Mouse (Mus musculus): Measurements from ENCODE around the gene Sag. TPM values are rescaled to one million over a fixed set of nuclear protein-coding genes. Genes with fewer than 3 reads are reported as not detected.

Sag gene
- polyA plus RNA-seq, 1 experiment: not detected

DNA sequence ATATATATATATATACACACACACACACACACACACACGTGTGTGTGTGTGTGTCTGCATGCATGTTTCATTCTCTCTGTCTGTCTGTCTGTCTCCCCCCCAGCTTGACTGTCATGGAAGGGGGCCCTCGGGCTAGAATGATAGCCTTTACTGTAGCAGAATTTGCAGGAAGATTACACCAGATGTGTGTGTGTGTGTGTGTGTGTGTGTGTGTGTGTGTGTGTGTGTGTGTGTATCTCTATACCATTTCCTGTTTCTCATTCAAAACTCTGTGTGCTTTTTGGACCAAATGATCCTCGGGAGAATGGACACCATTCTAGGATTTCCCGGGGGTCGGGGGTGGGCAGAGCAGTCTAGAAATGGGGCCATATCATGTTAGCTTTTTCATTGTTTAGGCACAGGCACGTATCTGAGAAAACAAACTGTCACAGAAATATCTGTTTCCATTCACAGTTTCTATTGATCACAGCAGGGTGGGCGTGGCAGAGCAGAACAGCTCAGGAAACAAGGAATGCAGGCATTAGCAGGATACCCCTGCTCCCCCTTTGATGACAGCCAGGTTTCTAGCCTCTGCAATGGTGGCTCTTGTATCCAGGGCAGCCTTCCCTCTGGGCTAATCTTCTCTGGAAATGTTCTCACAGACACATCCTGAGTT is 25.6 kb downstream of the Sag start:
- no peak for TF ChIP-seq TAL1 (IDR thresholded peaks at IDR 0.05; ENCODE audit: low read length)
- no peak for TF ChIP-seq GATA1 (IDR thresholded peaks at IDR 0.05; ENCODE audit: low read length)
- peaks cover 4% of the 10 kb centered on the region for H3K9me3 ChIP-seq (ENCODE audit: control insufficient read depth, low read length)
- no peaks in the 10 kb centered on the region for H3K27me3 ChIP-seq (ENCODE audit: control insufficient read depth)
- H3K4me3 ChIP-seq (replicated peaks): no peak overlapping the region
- no peaks in the 10 kb centered on the region for H3K36me3 ChIP-seq (ENCODE audit: control insufficient read depth)
- no peaks in the 10 kb centered on the region for H3K4me1 ChIP-seq (ENCODE audit: control insufficient read depth)

DNA sequence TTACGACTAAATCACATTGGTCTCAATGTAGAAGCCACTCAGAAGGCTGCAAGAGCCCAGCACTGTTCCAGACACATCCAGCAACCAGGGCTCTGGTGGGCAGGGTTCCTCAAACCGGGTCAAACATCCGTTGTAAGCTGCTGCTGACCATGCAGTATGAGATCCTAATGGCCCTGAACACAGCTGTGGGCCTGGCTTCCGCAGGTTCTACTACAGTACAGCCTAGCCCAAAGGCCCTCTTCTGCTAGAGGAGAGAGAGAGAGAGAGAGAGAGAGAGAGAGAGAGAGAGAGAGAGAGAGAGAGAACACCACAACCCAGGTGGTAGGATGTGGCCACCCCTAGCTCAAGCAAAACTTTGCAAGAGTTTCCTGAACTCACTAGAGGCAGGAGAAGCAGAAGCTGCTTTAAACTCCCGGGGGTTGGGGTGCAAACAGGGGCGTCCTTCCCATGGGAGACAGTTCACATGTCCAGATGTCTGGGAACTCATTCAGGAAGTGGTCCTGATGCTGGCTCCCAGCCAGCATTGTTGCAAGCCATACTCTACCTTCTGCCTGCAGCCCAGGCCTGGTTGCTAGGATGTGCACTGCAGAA is 26.2 kb downstream of the Sag start:
- no peaks in the 10 kb centered on the region for H3K4me1 ChIP-seq (ENCODE audit: control insufficient read depth)
- H3K36me3 ChIP-seq (ENCODE audit: control insufficient read depth): no peaks in the 10 kb centered on the region
- no peak for TF ChIP-seq GATA1 (IDR thresholded peaks at IDR 0.05; ENCODE audit: low read length)
- TF ChIP-seq TAL1 (IDR thresholded peaks at IDR 0.05; ENCODE audit: low read length): no peak
- H3K27me3 ChIP-seq (ENCODE audit: control insufficient read depth): no peaks in the 10 kb centered on the region
- peaks cover 4% of the 10 kb centered on the region for H3K9me3 ChIP-seq (ENCODE audit: control insufficient read depth, low read length)
- H3K4me3 ChIP-seq (replicated peaks): no peak overlapping the region

GRCm38 (mm10) chr1:87836453-87836852 is 33.0 kb downstream of the Sag start:
- H3K9me3 ChIP-seq (ENCODE audit: control insufficient read depth, low read length): no peaks in the 10 kb centered on the region
- no peaks in the 10 kb centered on the region for H3K27me3 ChIP-seq (ENCODE audit: control insufficient read depth)
- no peaks in the 10 kb centered on the region for H3K36me3 ChIP-seq (ENCODE audit: control insufficient read depth)
- H3K4me1 ChIP-seq (ENCODE audit: control insufficient read depth): no peaks in the 10 kb centered on the region
- no peak overlapping the region for H3K4me3 ChIP-seq (replicated peaks)
- TF ChIP-seq TAL1 (IDR thresholded peaks at IDR 0.05; ENCODE audit: low read length) (no peak), GATA1 (IDR thresholded peaks at IDR 0.05; ENCODE audit: low read length) (no peak)

DNA sequence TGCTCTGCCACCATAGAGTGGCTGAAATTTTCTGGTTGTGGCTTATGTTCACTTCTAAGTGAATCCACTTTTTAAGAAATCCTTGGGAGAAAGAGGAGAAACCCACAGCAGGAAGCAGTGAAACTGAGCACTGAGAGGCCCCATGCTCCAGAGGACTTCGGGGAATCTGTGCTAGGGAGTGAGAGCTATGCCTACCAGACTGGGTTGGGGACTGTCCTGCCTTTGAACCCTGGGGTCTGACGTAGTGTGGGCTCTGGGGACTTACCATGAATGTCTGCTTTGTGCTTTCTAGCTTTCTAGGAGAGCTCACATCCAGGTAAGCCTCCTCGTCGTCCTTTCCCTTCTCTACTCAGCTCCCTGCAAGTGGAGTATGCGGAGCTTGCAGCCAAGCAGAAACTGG is 33.5 kb downstream of the Sag start:
- Histone ChIP-seq H3K27me3 (ENCODE audit: control insufficient read depth) (no peaks in the 10 kb centered on the region), H3K9me3 (ENCODE audit: control insufficient read depth, low read length) (no peaks in the 10 kb centered on the region), H3K4me1 (ENCODE audit: control insufficient read depth) (no peaks in the 10 kb centered on the region), H3K4me3 (replicated peaks) (no peak overlapping the region), H3K36me3 (ENCODE audit: control insufficient read depth) (no peaks in the 10 kb centered on the region)
- no peak for TF ChIP-seq GATA1 (IDR thresholded peaks at IDR 0.05; ENCODE audit: low read length)
- TF ChIP-seq TAL1 (IDR thresholded peaks at IDR 0.05; ENCODE audit: low read length): no peak

- no peak for TF ChIP-seq GATA1 (IDR thresholded peaks at IDR 0.05; ENCODE audit: low read length)
- TF ChIP-seq TAL1 (IDR thresholded peaks at IDR 0.05; ENCODE audit: low read length): no peak
- Histone ChIP-seq H3K27me3 (ENCODE audit: control insufficient read depth) (no peaks in the 10 kb centered on the region), H3K9me3 (ENCODE audit: control insufficient read depth, low read length) (no peaks in the 10 kb centered on the region), H3K4me1 (ENCODE audit: control insufficient read depth) (no peaks in the 10 kb centered on the region), H3K4me3 (replicated peaks) (no peak overlapping the region), H3K36me3 (ENCODE audit: control insufficient read depth) (no peaks in the 10 kb centered on the region)
Measured at GRCm38 (mm10) chr1:87840411-87841208, 37.1 kb downstream of the Sag start.

DNA sequence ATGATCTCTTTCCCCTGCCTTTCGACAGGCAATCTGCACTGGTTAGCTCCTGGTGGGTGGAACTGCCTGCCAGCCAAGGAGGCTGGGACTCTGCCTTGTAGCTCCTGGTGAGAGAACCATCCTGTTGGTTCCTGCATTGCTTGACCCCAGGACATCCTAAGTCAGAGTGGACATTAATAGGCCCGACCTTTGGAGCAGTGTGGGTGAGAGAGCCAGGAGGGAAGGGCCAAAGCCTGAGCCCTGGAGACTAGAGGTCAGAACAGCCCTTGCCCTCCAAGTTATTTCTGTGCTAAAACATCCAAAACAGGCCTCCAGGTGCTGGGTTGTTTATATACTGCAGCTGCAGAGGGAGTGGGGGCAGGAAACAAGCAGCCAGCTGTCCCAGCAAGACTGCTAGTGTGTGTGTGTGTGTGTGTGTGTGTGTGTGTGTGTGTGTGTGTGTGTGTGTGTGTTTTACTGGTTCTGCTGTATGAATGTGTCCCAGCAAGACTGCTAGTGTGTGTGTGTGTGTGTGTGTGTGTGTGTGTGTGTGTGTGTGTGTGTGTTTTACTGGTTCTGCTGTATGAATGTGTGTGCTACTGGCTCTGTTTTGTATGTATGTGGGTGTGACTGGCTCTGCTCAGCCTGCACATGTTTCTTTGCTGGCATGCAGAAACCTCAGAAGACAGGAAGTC is 43.5 kb downstream of the Sag start:
- H3K36me3 ChIP-seq (ENCODE audit: control insufficient read depth): no peaks in the 10 kb centered on the region
- H3K27me3 ChIP-seq (ENCODE audit: control insufficient read depth): peaks cover 2% of the 10 kb centered on the region; the same call in 1 of the 2 replicates
- H3K9me3 ChIP-seq (ENCODE audit: control insufficient read depth, low read length): no peaks in the 10 kb centered on the region
- peaks cover 12% of the 10 kb centered on the region for H3K4me1 ChIP-seq (ENCODE audit: control insufficient read depth)
- TF ChIP-seq GATA1 (IDR thresholded peaks at IDR 0.05; ENCODE audit: low read length): no peak
- TF ChIP-seq TAL1 (IDR thresholded peaks at IDR 0.05; ENCODE audit: low read length): no peak
- H3K4me3 ChIP-seq (replicated peaks): no peak overlapping the region

GRCm38 (mm10) chr1:87847475-87848168 is 44.1 kb downstream of the Sag start:
- Histone ChIP-seq H3K4me3 (replicated peaks) (no peak overlapping the region), H3K4me1 (ENCODE audit: control insufficient read depth) (peaks cover 17% of the 10 kb centered on the region), H3K36me3 (ENCODE audit: control insufficient read depth) (no peaks in the 10 kb centered on the region), H3K27me3 (ENCODE audit: control insufficient read depth) (peaks cover 6% of the 10 kb centered on the region; the same call in 1 of the 2 replicates), H3K9me3 (ENCODE audit: control insufficient read depth, low read length) (no peaks in the 10 kb centered on the region)
- TF ChIP-seq TAL1 (IDR thresholded peaks at IDR 0.05; ENCODE audit: low read length) (no peak), GATA1 (IDR thresholded peaks at IDR 0.05; ENCODE audit: low read length) (no peak)

- no peaks in the 10 kb centered on the region for H3K36me3 ChIP-seq (ENCODE audit: control insufficient read depth)
- H3K4me1 ChIP-seq (ENCODE audit: control insufficient read depth): peaks cover 23% of the 10 kb centered on the region
- TF ChIP-seq TAL1 (IDR thresholded peaks at IDR 0.05; ENCODE audit: low read length): no peak
- no peaks in the 10 kb centered on the region for H3K9me3 ChIP-seq (ENCODE audit: control insufficient read depth, low read length)
- peaks cover 6% of the 10 kb centered on the region; the same call in 1 of the 2 replicates for H3K27me3 ChIP-seq (ENCODE audit: control insufficient read depth)
- no peak overlapping the region for H3K4me3 ChIP-seq (replicated peaks)
Measured at GRCm38 (mm10) chr1:87848237-87848996, 44.9 kb downstream of the Sag start.

Measured in erythroblast, embryonic 14.5 days (primary cell).